In genomic region chr15:31449772-31450171, GRCm38 (mm10) we compare ENCODE assay signal across 17 mouse cellular contexts. TPM values are rescaled to one million over a fixed set of nuclear protein-coding genes. Genes with fewer than 3 reads are reported as not detected.
DNase-seq lines count a peak whose midpoint lies in the region; ATAC-seq and TF ChIP-seq lines count a peak whose summit lies in the region.
"Had no signal": no experiment of that assay in that cellular context is flagged by ENCODE, and none has a peak within 500 bp of the region (broad histone marks: within the 10 kb centered on the region; RNA-seq: fewer than 3 reads in every experiment).

No protein-coding gene starts in this region.

- no peaks in the 10 kb centered on the region for H3K36me3 ChIP-seq in kidney, adult 2 months (ENCODE audit: control insufficient read depth, insufficient read depth, low read length)
- H3K36me3 ChIP-seq in forebrain, embryonic 11.5 days (ENCODE audit: control insufficient read depth, insufficient read depth, low read length), result no peaks in the 10 kb centered on the region
- H3K36me3 ChIP-seq: embryonic facial prominence, embryonic 15.5 days; limb, embryonic 10.5 days; midbrain, embryonic 13.5 days; neural tube, embryonic 12.5 days had no signal

- 24% methylated on average over 2 of the region's 2 CpGs for WGBS in kidney, adult 2 months
- WGBS in forebrain, embryonic 11.5 days, result 19% methylated on average over 2 of the region's 2 CpGs

- DNase-seq in adrenal gland, postnatal 14 days, result peak; percentile 34
- DNase-seq in adrenal gland, adult (ENCODE audit: inconsistent age in 2 of 2, low spot score in 1 of 2), result no peak
- DNase-seq in ES-CJ7 (ENCODE audit: low read depth, low spot score), result peak; percentile 12
- DNase-seq in kidney, adult 2 months, result peak; percentile 90
- peak; percentile 44 to 67 for DNase-seq in kidney, postnatal 4 days
- DNase-seq in forebrain, embryonic 11.5 days (ENCODE audit: low spot score), result no peak
- no peak for DNase-seq in lung, postnatal 36 days
- no peak for DNase-seq in gastrocnemius, postnatal 25 days
- DNase-seq: cerebellum, adult 11-12 months; gastrocnemius, adult 2 months; heart, postnatal 4 days; layer of hippocampus, postnatal 36 days had no signal

- peak overlapping the region; percentile 32; the same call in 1 of the 2 replicates for H3K27ac ChIP-seq in kidney, adult 2 months (ENCODE audit: insufficient read depth, low read depth, low read length)
- H3K27ac ChIP-seq in forebrain, embryonic 11.5 days (ENCODE audit: low read depth, low read length), result no peak overlapping the region
- H3K27ac ChIP-seq: embryonic facial prominence, embryonic 15.5 days; gastrocnemius, adult 2 months; limb, embryonic 10.5 days; midbrain, embryonic 13.5 days; neural tube, embryonic 12.5 days had no signal

- H3K9me3 ChIP-seq in forebrain, embryonic 11.5 days (ENCODE audit: control insufficient read depth, low read length), result no peaks in the 10 kb centered on the region
- H3K9me3 ChIP-seq: embryonic facial prominence, embryonic 15.5 days; limb, embryonic 10.5 days; midbrain, embryonic 13.5 days; neural tube, embryonic 12.5 days had no signal

- H3K4me3 ChIP-seq in kidney, adult 2 months (ENCODE audit: insufficient read depth, low read depth, low read length), result no peak overlapping the region
- H3K4me3 ChIP-seq in forebrain, embryonic 11.5 days (ENCODE audit: low read depth, low read length), result no peak overlapping the region
- H3K4me3 ChIP-seq: embryonic facial prominence, embryonic 15.5 days; gastrocnemius, adult 2 months; limb, embryonic 10.5 days; midbrain, embryonic 13.5 days; neural tube, embryonic 12.5 days had no signal

- no peak for TF ChIP-seq CTCF in kidney, adult 2 months (conservative IDR thresholded peaks at IDR 0.05; ENCODE audit: insufficient read depth, insufficient read length, low read depth, low read length)

- no peak for ATAC-seq in forebrain, embryonic 11.5 days (replicated peaks; ENCODE audit: low FRiP score)
- ATAC-seq: forebrain, embryonic 14.5 days; midbrain, embryonic 13.5 days had no signal

- no peaks in the 10 kb centered on the region for H3K27me3 ChIP-seq in kidney, adult 2 months (replicated peaks; ENCODE audit: control insufficient read depth, insufficient read depth, low read length)
- H3K27me3 ChIP-seq in forebrain, embryonic 11.5 days (ENCODE audit: control insufficient read depth, insufficient read depth, low read length), result no peaks in the 10 kb centered on the region
- H3K27me3 ChIP-seq: embryonic facial prominence, embryonic 15.5 days; neural tube, embryonic 12.5 days had no signal

- no peak for TF ChIP-seq POLR2A in kidney, adult 2 months (IDR thresholded peaks at IDR 0.05; ENCODE audit: low read depth, low read length)

- H3K4me2 ChIP-seq in forebrain, embryonic 11.5 days (ENCODE audit: low read depth, low read length, severe bottlenecking), result no peak overlapping the region
- H3K4me2 ChIP-seq: embryonic facial prominence, embryonic 15.5 days; midbrain, embryonic 13.5 days; neural tube, embryonic 12.5 days had no signal

- peaks cover 6% of the 10 kb centered on the region; the same call in 1 of the 2 replicates for H3K4me1 ChIP-seq in kidney, adult 2 months (ENCODE audit: control insufficient read depth, insufficient read depth, low read length)
- H3K4me1 ChIP-seq in forebrain, embryonic 11.5 days (replicated peaks; ENCODE audit: control insufficient read depth, insufficient read depth, low read length), result no peaks in the 10 kb centered on the region

- H3K9ac ChIP-seq in forebrain, embryonic 11.5 days (ENCODE audit: low read length), result no peak overlapping the region
- H3K9ac ChIP-seq: embryonic facial prominence, embryonic 15.5 days; midbrain, embryonic 13.5 days; neural tube, embryonic 12.5 days had no signal

RNA-seq across cellular contexts. Expression of gene Ropn1l, which starts 3.8 kb away (rescaled TPM):
- 1.1 and 2.3 TPM in 2 replicates for total RNA-seq in adrenal gland, postnatal 14 days (2021)
- polyA plus RNA-seq in kidney, adult 2 months (2012; rRNA removed), result 5.6 and 6.9 TPM in 2 replicates
- polyA plus RNA-seq in forebrain, embryonic 11.5 days (2014; fragmentation: Nextera tagmentation; extraction: Ambion mirVana), result 3.5 and 3.9 TPM in 2 replicates
- total RNA-seq in gastrocnemius, postnatal 25 days (2021), result not detected
- total RNA-seq: gastrocnemius, adult 2 months had no signal

Comparison
In these comparisons a context has a peak if more than half of its experiments do, and no peak if none do; other contexts are left out.
1. DNase-seq: peak in adrenal gland, postnatal 14 days (single experiment), ES-CJ7 (single experiment), kidney, adult 2 months (single experiment) and kidney, postnatal 4 days (2 of 2); none in adrenal gland, adult (0 of 2), forebrain, embryonic 11.5 days (single experiment), lung, postnatal 36 days (single experiment) and gastrocnemius, postnatal 25 days (single experiment).